Mouse (Mus musculus) hindbrain, postnatal 0 days (tissue): ENCODE measurements around the gene Kmt2c. TPM values are rescaled to one million over a fixed set of nuclear protein-coding genes. Genes with fewer than 3 reads are reported as not detected.

ENCODE experiments used
- ATAC-seq: fragments of 200-750 bp; cut with Nextera tagmentation; 2 replicates; pipeline ENCODE4 v1.8.0; 2017; ENCODE audit warnings: mild to moderate bottlenecking, moderate TSS enrichment, moderate library complexity
- DNase-seq: peaks from one replicate; pipeline ENCODE4 v3.0.0-alpha.2; 2015; ENCODE audit warnings: low spot score
- H3K27ac ChIP-seq: fragments of 300-500 bp; sonication (generic); 2 replicates; pipeline ENCODE4 v1.5.1; 2014; ENCODE audit warnings: mild to moderate bottlenecking
- H3K27me3 ChIP-seq: fragments of 300-500 bp; sonication (generic); 2 replicates; pipeline ENCODE4 v1.6.1; 2014; ENCODE audit warnings: low read length, mixed read lengths; ENCODE audit not compliant: insufficient read depth
- H3K36me3 ChIP-seq: fragments of 300-500 bp; sonication (generic); 2 replicates; pipeline ENCODE4 v1.6.1; 2014; ENCODE audit warnings: low read length, mixed read lengths; ENCODE audit not compliant: insufficient read depth
- H3K4me1 ChIP-seq: fragments of 300-500 bp; sonication (generic); 2 replicates; pipeline ENCODE4 v1.6.1; 2014; ENCODE audit warnings: antibody characterized with exemption, low read length, mixed read lengths; ENCODE audit not compliant: insufficient read depth
- H3K4me2 ChIP-seq: fragments of 300-500 bp; sonication (generic); 2 replicates; pipeline ENCODE4 v1.6.1; 2014; ENCODE audit warnings: low read depth, mild to moderate bottlenecking, low read length, moderate library complexity, mixed read lengths
- H3K4me3 ChIP-seq: fragments of 300-500 bp; sonication (generic); 2 replicates; pipeline ENCODE4 v1.5.1; 2014; ENCODE audit warnings: low read length
- H3K9ac ChIP-seq: fragments of 300-500 bp; sonication (generic); replicated peaks from 2 replicates; pipeline ENCODE4 v1.6.1; 2014; ENCODE audit warnings: mild to moderate bottlenecking, low read length, moderate library complexity, mixed read lengths
- H3K9me3 ChIP-seq: fragments of 300-500 bp; sonication (generic); 2 replicates; pipeline ENCODE4 v1.6.1; 2016; ENCODE audit warnings: low read length, mixed read lengths
- CTCF ChIP-seq: IDR thresholded peaks from 2 replicates; pipeline ENCODE4 v1.5.1; 2016; ENCODE audit warnings: antibody characterized with exemption, control low read depth, low read depth
- WGBS: fragments of 180-500 bp; shearing (Covaris S2); extraction: QIAGEN DNeasy Blood & Tissue Kit; methylation state at CpG from one replicate; pipeline ENCODE4 v1.1.7; 2014; 5-methylcytosine and 5-hydroxymethylcytosine counted together
- polyA plus RNA-seq: library from polyadenylated mRNA; unstranded; fragments of >200 nt; fragmentation: Nextera tagmentation; extraction: Ambion mirVana; gene quantifications from 2 replicates; pipeline ENCODE4 v1.2.1, GENCODE M21; 2015
- total RNA-seq: library from RNA; depleted of rRNA; stranded (reverse); fragments of >200 nt; gene quantifications from 2 replicates; pipeline ENCODE4 v1.2.3, GENCODE M21; 2014

Gene Kmt2c
- total and polyA plus RNA-seq, 2 experiments from 2014 or later, result 10.8 to 46.5 TPM

DNA sequence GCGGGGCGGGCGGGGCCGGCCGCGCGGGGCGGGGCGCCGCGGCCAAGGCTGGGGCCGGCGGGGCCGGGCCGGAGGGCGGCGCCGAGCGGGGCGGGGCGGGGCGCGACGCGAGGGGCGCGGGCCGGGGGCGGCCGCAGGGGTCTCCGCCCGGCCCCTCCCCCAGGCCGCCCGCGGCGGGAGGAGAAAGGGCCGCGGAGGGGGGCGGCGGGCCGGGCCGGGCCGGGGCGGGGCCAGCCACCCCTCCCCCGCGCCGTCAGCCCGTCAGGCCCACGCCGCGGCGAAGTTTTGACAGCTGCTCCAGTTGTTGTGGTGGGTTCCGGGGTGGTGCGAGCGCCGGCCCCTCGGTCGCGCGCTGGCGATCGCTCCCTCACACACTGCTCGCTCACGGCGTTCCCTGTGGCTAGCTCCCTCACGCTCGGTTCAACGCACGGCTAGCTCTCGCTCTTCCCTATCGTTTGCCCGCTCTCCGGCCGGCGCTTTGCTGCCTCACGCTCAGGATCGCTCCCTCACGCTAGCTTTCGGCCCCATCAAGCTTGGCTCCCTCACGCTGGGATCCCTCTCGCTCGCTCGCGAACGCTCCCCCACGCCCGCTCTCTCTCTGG lies 339 bp upstream of the Kmt2c start:
- Histone ChIP-seq H3K27me3 (no peaks in the 10 kb centered on the region), H3K4me3 (peak overlapping the region; percentile 84), H3K4me2 (peak overlapping the region; percentile 67), H3K4me1 (peaks cover 7% of the 10 kb centered on the region; the same call in 1 of the 2 replicates), H3K9ac (peak overlapping the region; percentile 96), H3K9me3 (no peaks in the 10 kb centered on the region), H3K36me3 (no peaks in the 10 kb centered on the region), H3K27ac (peak overlapping the region; percentile 99)
- peak; percentile 87 for ATAC-seq
- 1% methylated on average over 45 of the region's 87 CpGs for WGBS
- TF ChIP-seq CTCF, result no peak
- DNase-seq, result peak; percentile 90

DNA sequence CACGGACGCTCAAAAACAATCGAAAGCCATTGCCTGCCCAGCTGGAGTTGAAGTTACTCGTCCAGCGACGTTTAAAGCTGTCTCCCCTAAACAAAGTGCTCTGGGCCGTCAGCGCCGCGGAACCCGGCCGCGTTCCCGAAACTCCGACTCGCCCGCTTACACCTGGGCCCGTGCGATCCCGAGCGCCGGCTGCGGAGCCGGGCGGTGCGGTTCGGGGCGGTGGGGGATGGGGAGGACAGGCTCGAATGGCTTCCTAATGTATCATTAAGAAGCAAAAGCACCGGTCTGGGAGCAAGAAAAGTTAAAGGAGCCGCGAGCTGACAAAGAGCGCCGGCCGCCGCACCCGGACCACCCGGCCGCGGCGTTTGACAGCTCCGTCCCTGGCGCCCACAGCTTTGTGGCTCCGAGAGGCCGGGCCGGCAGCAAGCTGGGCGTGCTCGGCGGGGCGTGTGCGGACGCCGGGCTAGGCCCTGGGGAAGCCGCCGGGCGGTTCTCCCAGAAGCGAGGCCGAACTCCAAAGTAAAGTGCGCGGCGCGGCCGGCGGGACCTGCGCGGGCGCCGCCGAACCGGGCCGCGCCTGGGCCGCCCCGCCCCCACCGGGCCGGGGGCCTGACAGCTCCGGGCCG lies 750 bp downstream of the Kmt2c start:
- Histone ChIP-seq H3K9me3 (no peaks in the 10 kb centered on the region), H3K27me3 (no peaks in the 10 kb centered on the region), H3K4me1 (peaks cover 7% of the 10 kb centered on the region; the same call in 1 of the 2 replicates), H3K4me3 (peak overlapping the region; percentile 84), H3K9ac (peak overlapping the region; percentile 96), H3K4me2 (peak overlapping the region; percentile 67), H3K36me3 (no peaks in the 10 kb centered on the region), H3K27ac (peak overlapping the region; percentile 99)
- WGBS, result under 1% methylated on average over 74 of the region's 78 CpGs
- DNase-seq, result peak; percentile 60
- TF ChIP-seq CTCF, result no peak
- ATAC-seq, result peak; percentile 20; the same call in 1 of the 2 replicates

DNA sequence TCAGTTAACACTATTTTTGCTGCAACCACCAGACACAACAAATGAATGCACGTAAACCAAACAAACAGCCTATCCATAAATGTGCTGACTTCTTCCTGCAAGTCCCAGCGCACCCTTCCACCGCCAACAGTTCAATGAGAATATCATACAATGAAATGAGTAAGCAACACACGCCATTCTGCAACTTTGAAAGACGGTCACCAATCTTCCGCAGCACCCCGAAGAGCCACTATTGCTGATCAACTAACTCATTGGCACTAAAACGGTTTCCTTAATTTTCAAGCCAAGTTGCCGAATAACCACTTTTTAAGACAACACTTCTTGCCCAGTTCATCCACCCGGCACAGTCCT lies 1.2 kb downstream of the Kmt2c start:
- no peak for TF ChIP-seq CTCF
- no peaks in the 10 kb centered on the region for H3K27me3 ChIP-seq
- peaks cover 7% of the 10 kb centered on the region; the same call in 1 of the 2 replicates for H3K4me1 ChIP-seq
- WGBS, result under 1% methylated on average over 10 of the region's 10 CpGs
- peak overlapping the region; percentile 67 for H3K4me2 ChIP-seq
- peak overlapping the region; percentile 99 for H3K27ac ChIP-seq
- DNase-seq (no peak), ATAC-seq (no peak)
- no peaks in the 10 kb centered on the region for H3K9me3 ChIP-seq
- H3K4me3 ChIP-seq, result peak overlapping the region; percentile 84
- H3K36me3 ChIP-seq, result no peaks in the 10 kb centered on the region
- peak overlapping the region; percentile 96 for H3K9ac ChIP-seq

DNA sequence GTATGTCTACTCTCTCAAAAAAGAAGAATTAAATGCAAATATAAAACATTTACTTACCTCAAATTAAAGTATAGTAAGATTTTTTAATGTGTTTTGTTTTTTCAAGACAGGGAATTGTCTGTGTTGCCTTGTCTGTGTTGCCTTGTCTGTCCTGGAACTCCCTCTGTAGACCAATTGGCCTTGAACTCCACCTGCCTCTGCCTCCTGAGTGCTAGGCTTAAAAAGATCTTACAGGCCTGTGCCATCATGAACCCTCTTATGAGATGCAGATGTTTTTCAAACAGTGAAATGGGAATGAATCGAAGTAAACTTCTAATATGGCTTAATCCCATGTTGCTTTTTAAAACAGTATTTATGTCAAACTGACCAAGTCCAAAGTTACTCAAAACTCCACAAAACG lies 1.9 kb downstream of the Kmt2c start:
- H3K9me3 ChIP-seq, result no peaks in the 10 kb centered on the region
- peaks cover 7% of the 10 kb centered on the region; the same call in 1 of the 2 replicates for H3K4me1 ChIP-seq
- H3K27ac ChIP-seq, result no peak overlapping the region
- TF ChIP-seq CTCF, result no peak
- H3K9ac ChIP-seq, result no peak overlapping the region
- 51% methylated on average over 2 of the region's 2 CpGs for WGBS
- DNase-seq (no peak), ATAC-seq (no peak)
- peak overlapping the region; percentile 67 for H3K4me2 ChIP-seq
- H3K36me3 ChIP-seq, result no peaks in the 10 kb centered on the region
- peak overlapping the region; percentile 84 for H3K4me3 ChIP-seq
- no peaks in the 10 kb centered on the region for H3K27me3 ChIP-seq

DNA sequence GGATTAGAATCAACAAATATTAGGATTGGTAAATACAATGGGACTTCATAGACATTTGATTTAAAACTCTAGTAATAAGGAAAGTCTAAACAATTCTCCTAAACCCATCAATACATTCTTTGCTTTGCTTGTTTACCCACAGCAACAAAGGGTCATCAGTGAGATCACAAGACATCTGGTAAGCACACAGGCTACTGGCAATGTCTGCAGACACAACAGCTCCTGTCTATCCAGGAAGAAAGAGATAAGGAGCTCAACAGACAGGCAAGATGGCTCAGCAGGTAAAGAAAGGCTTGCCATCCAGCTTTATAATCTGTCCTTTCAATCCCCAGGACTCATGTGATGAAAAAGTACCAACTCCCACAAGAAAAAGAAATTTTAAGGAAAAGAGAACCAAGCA lies 19.7 kb downstream of the Kmt2c start:
- no peak for TF ChIP-seq CTCF
- H3K36me3 ChIP-seq, result no peaks in the 10 kb centered on the region
- H3K27me3 ChIP-seq, result no peaks in the 10 kb centered on the region
- DNase-seq (no peak), ATAC-seq (no peak)
- no peaks in the 10 kb centered on the region for H3K4me1 ChIP-seq
- no peak overlapping the region for H3K9ac ChIP-seq
- H3K4me3 ChIP-seq, result no peak overlapping the region
- H3K27ac ChIP-seq, result no peak overlapping the region
- H3K4me2 ChIP-seq, result no peak overlapping the region
- no peaks in the 10 kb centered on the region for H3K9me3 ChIP-seq

DNA sequence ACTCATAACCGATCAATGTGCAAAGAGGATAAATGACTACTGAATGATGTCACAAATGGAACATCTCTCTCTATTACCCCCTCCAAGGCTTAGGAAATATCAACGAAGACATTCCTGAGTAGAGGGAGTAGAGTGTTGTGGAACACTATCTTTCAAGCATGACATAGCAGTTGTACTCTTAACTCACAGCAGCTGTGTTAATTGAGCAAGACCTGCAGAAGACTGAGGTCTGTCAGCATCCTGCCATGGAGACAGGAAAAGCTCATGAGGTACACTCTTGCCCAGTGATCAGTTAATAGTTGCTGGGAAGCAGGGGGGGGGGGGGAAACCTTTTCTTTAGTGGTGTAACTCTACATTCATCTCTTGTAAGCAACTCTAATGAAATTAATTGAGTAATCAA lies 22.8 kb downstream of the Kmt2c start:
- H3K9me3 ChIP-seq, result no peaks in the 10 kb centered on the region
- no peak overlapping the region for H3K9ac ChIP-seq
- WGBS, result 89% methylated on average over 2 of the region's 2 CpGs

DNA sequence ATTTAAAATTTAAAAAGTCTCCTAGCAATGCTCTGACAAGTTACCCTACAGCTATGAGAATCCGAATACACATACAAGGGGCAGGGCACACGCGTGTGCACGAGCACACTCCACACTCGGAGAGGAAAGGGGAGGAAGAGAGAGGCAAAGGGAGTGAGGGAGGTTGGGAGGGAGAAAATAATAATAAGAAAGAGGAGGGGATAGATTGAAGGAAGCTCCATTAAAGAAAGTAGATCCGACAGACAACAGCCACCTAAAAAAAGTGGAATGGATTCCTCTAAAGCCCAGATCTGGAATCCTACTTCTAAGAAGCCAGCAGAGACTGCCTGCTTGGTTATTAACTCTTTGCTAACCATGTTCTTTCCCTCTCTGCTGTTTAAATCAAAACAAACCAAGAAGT lies 26.5 kb downstream of the Kmt2c start:
- peak overlapping the region; percentile 41 for H3K4me3 ChIP-seq
- peak; percentile 67 for ATAC-seq
- no peak for TF ChIP-seq CTCF
- H3K27me3 ChIP-seq, result no peaks in the 10 kb centered on the region
- H3K27ac ChIP-seq, result 0 out of 2 replicates have a peak overlapping the region, but pooled peaks have one; percentile 46
- WGBS, result 1% methylated on average over 6 of the region's 6 CpGs
- H3K4me2 ChIP-seq, result peak overlapping the region; percentile 60
- H3K9ac ChIP-seq, result peak overlapping the region; percentile 35
- no peaks in the 10 kb centered on the region for H3K36me3 ChIP-seq
- H3K4me1 ChIP-seq, result no peaks in the 10 kb centered on the region
- DNase-seq, result peak; percentile 67
- H3K9me3 ChIP-seq, result no peaks in the 10 kb centered on the region

More for the DNA sequence above, 22.8 kb downstream of the Kmt2c start:
- Histone ChIP-seq H3K4me1 (no peaks in the 10 kb centered on the region), H3K4me2 (no peak overlapping the region), H3K27ac (no peak overlapping the region), H3K27me3 (no peaks in the 10 kb centered on the region), H3K4me3 (no peak overlapping the region), H3K36me3 (no peaks in the 10 kb centered on the region)
- DNase-seq (no peak), ATAC-seq (no peak)
- no peak for TF ChIP-seq CTCF
